Mouse (Mus musculus) granulocyte monocyte progenitor cell, adult 5-6 weeks (primary cell): Measurements from ENCODE around the gene Ung. TPM values are rescaled to one million over a fixed set of nuclear protein-coding genes. Genes with fewer than 3 reads are reported as not detected.
A peak's percentile ranks its signal among the peaks of the same experiment; 100 is the strongest.

Experiments used
- ATAC-seq: replicated peaks from 2 replicates; pipeline ENCODE4 v1.8.0; 2016; ENCODE audit warnings: mild to moderate bottlenecking, moderate TSS enrichment, inconsistent platforms; ENCODE audit not compliant: poor library complexity, severe bottlenecking
- total RNA-seq, 2 experiments: library from RNA; stranded (forward) in 1 of 2; stranded (reverse) in 1 of 2; fragments of 200-712, 200-1000 nt in 1 of 2; fragments of >200 nt in 1 of 2; fragmentation: Nextera tagmentation in 1 of 2; gene quantifications; 2 replicates each; pipeline ENCODE4 v1.2.3; 2014 to 2017

The Ung gene
- total RNA-seq, 2 experiments from 2014 or later: 38.6 to 39.0 TPM

- no peak for ATAC-seq
Measured at GRCm38 (mm10) chr5:114162106-114162815, 32.1 kb downstream of the Ung start.

- ATAC-seq: no peak
Measured at GRCm38 (mm10) chr5:114163117-114163696, 33.0 kb downstream of the Ung start.

- ATAC-seq: no peak
Measured at GRCm38 (mm10) chr5:114170345-114170744, 40.2 kb downstream of the Ung start.

GRCm38 (mm10) chr5:114172936-114173335, 42.8 kb downstream of the Ung start:
- ATAC-seq: 0 out of 2 replicates have a peak, but pooled peaks have one; percentile 29

GRCm38 (mm10) chr5:114173458-114173857, 43.3 kb downstream of the Ung start:
- ATAC-seq: no peak

- ATAC-seq: no peak
Measured at GRCm38 (mm10) chr5:114173877-114174581, 43.8 kb downstream of the Ung start.

- ATAC-seq: 0 out of 2 replicates have a peak, but pooled peaks have one; percentile 12
Measured at GRCm38 (mm10) chr5:114174639-114175038, 44.5 kb downstream of the Ung start.

GRCm38 (mm10) chr5:114175596-114176171, 45.5 kb downstream of the Ung start:
- ATAC-seq: peak; percentile 98

- ATAC-seq: no peak
Measured at GRCm38 (mm10) chr5:114176548-114177400, 46.6 kb downstream of the Ung start.

- ATAC-seq: no peak
Measured at GRCm38 (mm10) chr5:114177966-114178719, 48.0 kb downstream of the Ung start.

GRCm38 (mm10) chr5:114179541-114179940, 49.4 kb downstream of the Ung start:
- no peak for ATAC-seq

GRCm38 (mm10) chr5:114183493-114183892, 53.3 kb downstream of the Ung start:
- no peak for ATAC-seq

GRCm38 (mm10) chr5:114187108-114187507, 56.9 kb downstream of the Ung start:
- no peak for ATAC-seq

Other genes starting within 250 kb of the Ung start
- 55.8 and 64.9 TPM in 2 replicates for gene Coro1c, start 221.6 kb upstream of the Ung start, total RNA-seq (2014; fragmentation: Nextera tagmentation)
- 80.5 and 102 TPM in 2 replicates for gene Coro1c, start 221.6 kb upstream of the Ung start, total RNA-seq (2017)
- 5.9 and 15.0 TPM in 2 replicates for gene Ssh1, start 136.5 kb upstream of the Ung start, total RNA-seq (2014; fragmentation: Nextera tagmentation)
- 1.9 and 2.4 TPM in 2 replicates for gene Ssh1, start 136.5 kb upstream of the Ung start, total RNA-seq (2017)
- gene Dao, start 126.7 kb upstream of the Ung start, total RNA-seq (2014; fragmentation: Nextera tagmentation): not detected in 2 replicates
- not detected in 2 replicates for gene Dao, start 126.7 kb upstream of the Ung start, total RNA-seq (2017)
- gene Usp30, start 64.9 kb upstream of the Ung start, total RNA-seq (2014; fragmentation: Nextera tagmentation): 5.5 and 6.5 TPM in 2 replicates
- 3.0 and 5.6 TPM in 2 replicates for gene Usp30, start 64.9 kb upstream of the Ung start, total RNA-seq (2017)
- not detected in 2 replicates for gene Svop, start 38.8 kb upstream of the Ung start, total RNA-seq (2014; fragmentation: Nextera tagmentation)
- gene Svop, start 38.8 kb upstream of the Ung start, total RNA-seq (2017): not detected in 2 replicates
- 12.0 and 14.8 TPM in 2 replicates for gene Alkbh2, start 2.2 kb upstream of the Ung start, total RNA-seq (2014; fragmentation: Nextera tagmentation)
- 2.4 and 9.2 TPM in 2 replicates for gene Alkbh2, start 2.2 kb upstream of the Ung start, total RNA-seq (2017)
- 0.45 and 1.7 TPM in 2 replicates for gene Acacb, start 16.1 kb downstream of the Ung start, total RNA-seq (2014; fragmentation: Nextera tagmentation)
- gene Acacb, start 16.1 kb downstream of the Ung start, total RNA-seq (2017): 0.10 and 0.13 TPM in 2 replicates
- gene Foxn4, start 143.4 kb downstream of the Ung start, total RNA-seq (2014; fragmentation: Nextera tagmentation): not detected in 2 replicates
- gene Foxn4, start 143.4 kb downstream of the Ung start, total RNA-seq (2017): not detected in 2 replicates
- gene Myo1h, start 158.8 kb downstream of the Ung start, total RNA-seq (2014; fragmentation: Nextera tagmentation): 0.15 and 1.0 TPM in 2 replicates
- gene Myo1h, start 158.8 kb downstream of the Ung start, total RNA-seq (2017): 0.82 and 1.5 TPM in 2 replicates